Mouse (Mus musculus): ENCODE data around the gene Ccl27a. TPM values are rescaled to one million over a fixed set of nuclear protein-coding genes. Genes with fewer than 3 reads are reported as not detected.

Ccl27a gene
- polyA plus RNA-seq, 1 experiment from 2014 or later = 21.9 TPM

- no peaks in the 10 kb centered on the region for H3K27me3 ChIP-seq (replicated peaks; ENCODE audit: control insufficient read depth, insufficient read depth, low read length)
- peak; percentile 65 for ATAC-seq
- H3K9ac ChIP-seq (ENCODE audit: low read depth, low read length) = peak overlapping the region; percentile 57
- peak overlapping the region; percentile 63 for H3K4me3 ChIP-seq (ENCODE audit: low read depth, low read length)
- peaks cover 7% of the 10 kb centered on the region; the same call in 1 of the 2 replicates for H3K36me3 ChIP-seq (ENCODE audit: control insufficient read depth, insufficient read depth)
- peak overlapping the region; percentile 82 for H3K27ac ChIP-seq (ENCODE audit: low read depth, low read length)
- peaks cover 8% of the 10 kb centered on the region; the same call in 1 of the 2 replicates for H3K4me1 ChIP-seq (replicated peaks; ENCODE audit: control insufficient read depth, insufficient read depth, low read length)
- H3K4me2 ChIP-seq (replicated peaks; ENCODE audit: low read depth) = peak overlapping the region; percentile 96
- H3K9me3 ChIP-seq (ENCODE audit: control insufficient read depth) = no peaks in the 10 kb centered on the region
- peak; percentile 45 for TF ChIP-seq CTCF (IDR thresholded peaks at IDR 0.05; ENCODE audit: low read depth)
- under 1% methylated on average over 46 of the region's 48 CpGs for WGBS
Measured at GRCm38 (mm10) chr4:41740380-41741157, 33.5 kb downstream of the Ccl27a start.

DNA sequence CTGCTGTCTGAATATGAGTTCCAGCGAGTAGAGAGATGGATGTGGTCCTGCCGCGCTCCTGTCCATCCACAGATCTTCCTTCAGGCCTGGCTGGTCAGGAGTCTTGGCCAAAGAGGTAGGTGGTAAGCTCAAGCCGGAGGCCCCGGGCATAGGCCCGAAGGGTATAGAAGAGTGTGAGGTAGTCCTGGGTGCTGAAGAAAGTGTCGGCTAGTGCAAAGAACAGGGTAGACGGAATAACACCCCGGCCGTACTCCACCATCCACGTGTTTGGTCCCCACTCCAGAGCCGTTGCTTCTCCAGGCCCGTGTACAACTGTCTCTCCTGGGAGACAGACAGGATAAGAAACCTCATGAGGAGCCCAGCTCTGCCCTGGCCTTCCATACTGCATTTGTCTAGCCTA lies 34.8 kb downstream of the Ccl27a start:
- no peak for TF ChIP-seq CTCF (IDR thresholded peaks at IDR 0.05; ENCODE audit: low read depth)
- Histone ChIP-seq H3K27me3 (replicated peaks; ENCODE audit: control insufficient read depth, insufficient read depth, low read length) (no peaks in the 10 kb centered on the region), H3K4me3 (ENCODE audit: low read depth, low read length) (no peak overlapping the region), H3K9ac (ENCODE audit: low read depth, low read length) (0 out of 2 replicates have a peak overlapping the region, but pooled peaks have one; percentile 17), H3K4me2 (replicated peaks; ENCODE audit: low read depth) (peak overlapping the region; percentile 96; the same call in 1 of the 2 replicates), H3K36me3 (ENCODE audit: control insufficient read depth, insufficient read depth) (peaks cover 7% of the 10 kb centered on the region; the same call in 1 of the 2 replicates), H3K27ac (ENCODE audit: low read depth, low read length) (no peak overlapping the region), H3K4me1 (replicated peaks; ENCODE audit: control insufficient read depth, insufficient read depth, low read length) (peaks cover 8% of the 10 kb centered on the region; the same call in 1 of the 2 replicates), H3K9me3 (ENCODE audit: control insufficient read depth) (no peaks in the 10 kb centered on the region)
- 97% methylated on average over 13 of the region's 13 CpGs for WGBS
- no peak for ATAC-seq

DNA sequence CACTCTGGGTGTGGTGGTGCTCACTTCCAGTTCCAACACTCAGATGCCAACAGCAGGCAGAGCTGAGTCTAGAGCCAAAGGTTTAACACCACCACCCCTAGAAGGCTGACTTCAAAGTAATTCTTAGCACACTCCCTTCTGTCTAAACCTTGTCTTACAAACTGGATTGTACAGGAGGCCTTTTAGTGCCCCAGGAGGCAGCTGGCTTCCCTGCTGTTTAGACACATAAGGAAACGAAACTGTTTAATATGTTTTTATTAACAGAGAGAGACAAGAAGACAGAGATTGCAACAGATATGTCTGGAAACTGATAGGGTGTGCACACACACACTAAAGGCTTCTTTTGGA lies 35.8 kb downstream of the Ccl27a start:
- Histone ChIP-seq H3K9me3 (ENCODE audit: control insufficient read depth) (no peaks in the 10 kb centered on the region), H3K9ac (ENCODE audit: low read depth, low read length) (no peak overlapping the region), H3K36me3 (ENCODE audit: control insufficient read depth, insufficient read depth) (peaks cover 7% of the 10 kb centered on the region; the same call in 1 of the 2 replicates), H3K4me1 (replicated peaks; ENCODE audit: control insufficient read depth, insufficient read depth, low read length) (peaks cover 8% of the 10 kb centered on the region; the same call in 1 of the 2 replicates), H3K27me3 (replicated peaks; ENCODE audit: control insufficient read depth, insufficient read depth, low read length) (0 out of 2 replicates have a peak, but pooled peaks cover 2% of the 10 kb centered on the region), H3K4me3 (ENCODE audit: low read depth, low read length) (no peak overlapping the region), H3K27ac (ENCODE audit: low read depth, low read length) (peak overlapping the region; percentile 35; the same call in 1 of the 2 replicates), H3K4me2 (replicated peaks; ENCODE audit: low read depth) (0 out of 2 replicates have a peak overlapping the region, but pooled peaks have one; percentile 9)
- peak; percentile 56 for ATAC-seq
- TF ChIP-seq CTCF (IDR thresholded peaks at IDR 0.05; ENCODE audit: low read depth) = no peak
- 35% methylated on average over 1 of the region's 1 CpGs for WGBS

GRCm38 (mm10) chr4:41737602-41738255 lies 36.3 kb downstream of the Ccl27a start:
- H3K9ac ChIP-seq (ENCODE audit: low read depth, low read length) = no peak overlapping the region
- 0 out of 2 replicates have a peak overlapping the region, but pooled peaks have one; percentile 9 for H3K4me2 ChIP-seq (replicated peaks; ENCODE audit: low read depth)
- ATAC-seq = peak; percentile 43
- WGBS = 19% methylated on average over 8 of the region's 8 CpGs
- no peak overlapping the region; the same call in 1 of the 2 replicates for H3K27ac ChIP-seq (ENCODE audit: low read depth, low read length)
- peaks cover 3% of the 10 kb centered on the region; the same call in 1 of the 2 replicates for H3K27me3 ChIP-seq (replicated peaks; ENCODE audit: control insufficient read depth, insufficient read depth, low read length)
- no peaks in the 10 kb centered on the region for H3K9me3 ChIP-seq (ENCODE audit: control insufficient read depth)
- no peak overlapping the region for H3K4me3 ChIP-seq (ENCODE audit: low read depth, low read length)
- peaks cover 8% of the 10 kb centered on the region; the same call in 1 of the 2 replicates for H3K4me1 ChIP-seq (replicated peaks; ENCODE audit: control insufficient read depth, insufficient read depth, low read length)
- TF ChIP-seq CTCF (IDR thresholded peaks at IDR 0.05; ENCODE audit: low read depth) = peak; percentile 90
- peaks cover 7% of the 10 kb centered on the region; the same call in 1 of the 2 replicates for H3K36me3 ChIP-seq (ENCODE audit: control insufficient read depth, insufficient read depth)

DNA sequence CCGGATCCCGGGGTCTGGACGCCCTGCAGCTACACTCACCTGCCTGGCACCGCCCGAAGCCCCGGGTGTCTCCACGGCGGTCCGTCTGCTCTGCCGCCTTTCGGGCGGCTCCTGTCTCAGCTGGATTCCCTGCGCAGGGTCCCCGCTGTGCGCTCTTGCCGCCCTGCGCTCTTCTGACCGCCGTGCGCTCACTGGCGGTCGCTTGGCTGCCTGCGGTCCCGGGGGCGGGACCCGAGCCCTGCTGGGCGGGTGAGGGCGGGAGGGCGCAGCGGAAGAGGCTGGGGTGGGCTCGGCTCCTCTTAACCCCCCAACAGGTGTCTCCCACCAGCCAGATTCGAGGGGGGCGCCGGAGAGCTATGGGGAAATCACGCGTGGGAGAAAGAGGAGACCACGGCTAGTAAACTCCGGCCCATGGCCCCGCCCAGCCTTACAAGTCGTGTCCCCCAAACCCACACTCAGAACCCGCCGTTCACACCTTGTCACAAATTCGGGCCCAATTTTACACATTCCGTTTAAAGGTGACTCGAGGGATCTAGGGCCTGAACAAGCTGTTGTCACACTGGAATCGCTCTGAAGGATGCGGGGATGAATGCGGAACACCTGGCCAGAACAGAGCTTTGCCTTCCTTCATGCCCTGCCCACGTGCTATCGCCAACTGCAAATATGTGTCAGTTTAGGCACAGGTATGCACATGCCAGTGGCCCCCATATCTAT lies 42.8 kb downstream of the Ccl27a start, which contains the start of gene Arid3c:
Gene Arid3c (minus strand): TSS at position 91 of the 714 bp plus-strand sequence.
- Histone ChIP-seq H3K4me2 (replicated peaks; ENCODE audit: low read depth) (peak within 1 kb of the TSS; percentile 66), H3K4me3 (ENCODE audit: low read depth, low read length) (peak within 1 kb of the TSS; percentile 40), H3K36me3 (ENCODE audit: control insufficient read depth, insufficient read depth) (no peaks in the 10 kb centered on the region), H3K27ac (ENCODE audit: low read depth, low read length) (no peak within 1 kb of the TSS), H3K4me1 (replicated peaks; ENCODE audit: control insufficient read depth, insufficient read depth, low read length) (no peaks in the 10 kb centered on the region), H3K9ac (ENCODE audit: low read depth, low read length) (0 out of 2 replicates have a peak within 1 kb of the TSS, but pooled peaks have one; percentile 11), H3K27me3 (replicated peaks; ENCODE audit: control insufficient read depth, insufficient read depth, low read length) (peaks cover 52% of the 10 kb centered on the region), H3K9me3 (ENCODE audit: control insufficient read depth) (no peaks in the 10 kb centered on the region)
- 1% methylated on average over 50 of the region's 50 CpGs for WGBS
- no peak for TF ChIP-seq CTCF (IDR thresholded peaks at IDR 0.05; ENCODE audit: low read depth)
- peak; percentile 51; the same call in 1 of the 2 replicates for ATAC-seq

Data from intestine, postnatal 0 days (tissue).